Mouse (Mus musculus) intestine, embryonic 15.5 days (tissue): ENCODE measurements around the gene Ostf1. TPM values are rescaled to one million over a fixed set of nuclear protein-coding genes. Genes with fewer than 3 reads are reported as not detected.
A peak's percentile ranks its signal among the peaks of the same experiment; 100 is the strongest.

Experiments used
- ATAC-seq: fragments of 200-750 bp; cut with Nextera tagmentation; 2 replicates; pipeline ENCODE4 v1.8.0; 2017; ENCODE audit warnings: moderate TSS enrichment, moderate library complexity
- H3K27ac ChIP-seq: fragments of 300-500 bp; sonication (generic); 2 replicates; pipeline ENCODE4 v1.5.1; 2015; ENCODE audit warnings: mild to moderate bottlenecking, inconsistent platforms
- H3K27me3 ChIP-seq: fragments of 300-500 bp; sonication (generic); replicated peaks from 2 replicates; pipeline ENCODE4 v1.6.1; 2015; ENCODE audit warnings: inconsistent platforms
- H3K36me3 ChIP-seq: fragments of 300-500 bp; sonication (generic); 2 replicates; pipeline ENCODE4 v1.6.1; 2015; ENCODE audit warnings: inconsistent platforms
- H3K4me1 ChIP-seq: fragments of 300-500 bp; sonication (generic); replicated peaks from 2 replicates; pipeline ENCODE4 v1.6.1; 2015; ENCODE audit warnings: inconsistent platforms
- H3K4me2 ChIP-seq: fragments of 300-500 bp; sonication (generic); replicated peaks from 2 replicates; pipeline ENCODE4 v1.6.1; 2015; ENCODE audit warnings: mild to moderate bottlenecking, inconsistent platforms
- H3K4me3 ChIP-seq: fragments of 300-500 bp; sonication (generic); replicated peaks from 2 replicates; pipeline ENCODE4 v1.5.1; 2015; ENCODE audit warnings: inconsistent platforms
- H3K9ac ChIP-seq: fragments of 300-500 bp; sonication (generic); 2 replicates; pipeline ENCODE4 v1.6.1; 2015; ENCODE audit warnings: inconsistent platforms
- H3K9me3 ChIP-seq: fragments of 300-500 bp; sonication (generic); 2 replicates; pipeline ENCODE4 v1.6.1; 2016; ENCODE audit warnings: inconsistent platforms
- WGBS: fragments of 180-500 bp; shearing (Covaris S2); methylation state at CpG from one replicate; pipeline ENCODE4 v1.1.7; 2015; 5-methylcytosine and 5-hydroxymethylcytosine counted together
- polyA plus RNA-seq: library from polyadenylated mRNA; unstranded; fragments of >200 nt; fragmentation: Nextera tagmentation; extraction: Ambion mirVana; gene quantifications from 2 replicates; pipeline ENCODE4 v1.2.1, GENCODE M21; 2015

The Ostf1 gene
- polyA plus RNA-seq, 1 experiment from 2014 or later: 86.3 TPM

GRCm38 (mm10) chr19:18615680-18616240 lies 15.9 kb downstream of the Ostf1 start:
- no peak for ATAC-seq
- Histone ChIP-seq H3K36me3 (no peaks in the 10 kb centered on the region), H3K27ac (peak overlapping the region; percentile 42; the same call in 1 of the 2 replicates), H3K9ac (no peak overlapping the region), H3K27me3 (no peaks in the 10 kb centered on the region), H3K4me2 (no peak overlapping the region; the same call in 1 of the 2 replicates), H3K4me1 (0 out of 2 replicates have a peak, but pooled peaks cover 7% of the 10 kb centered on the region), H3K4me3 (no peak overlapping the region), H3K9me3 (no peaks in the 10 kb centered on the region)
- 62% methylated on average over 9 of the region's 9 CpGs for WGBS

- ATAC-seq: no peak
- Histone ChIP-seq H3K27me3 (no peaks in the 10 kb centered on the region), H3K9me3 (no peaks in the 10 kb centered on the region), H3K36me3 (no peaks in the 10 kb centered on the region), H3K4me3 (no peak overlapping the region), H3K9ac (no peak overlapping the region), H3K4me2 (no peak overlapping the region), H3K4me1 (0 out of 2 replicates have a peak, but pooled peaks cover 7% of the 10 kb centered on the region), H3K27ac (no peak overlapping the region)
- 90% methylated on average over 7 of the region's 7 CpGs for WGBS
Measured at GRCm38 (mm10) chr19:18614337-18614736, 17.3 kb downstream of the Ostf1 start.

- Histone ChIP-seq H3K9ac (no peak overlapping the region), H3K27me3 (no peaks in the 10 kb centered on the region), H3K4me2 (no peak overlapping the region), H3K9me3 (no peaks in the 10 kb centered on the region), H3K27ac (no peak overlapping the region), H3K4me1 (no peaks in the 10 kb centered on the region), H3K4me3 (no peak overlapping the region), H3K36me3 (no peaks in the 10 kb centered on the region)
- no peak for ATAC-seq
- 59% methylated on average over 6 of the region's 6 CpGs for WGBS
Measured at GRCm38 (mm10) chr19:18608975-18609374, 22.6 kb downstream of the Ostf1 start.

GRCm38 (mm10) chr19:18607907-18608306 lies 23.7 kb downstream of the Ostf1 start:
- Histone ChIP-seq H3K4me1 (no peaks in the 10 kb centered on the region), H3K36me3 (no peaks in the 10 kb centered on the region), H3K27ac (no peak overlapping the region), H3K4me3 (no peak overlapping the region), H3K9ac (no peak overlapping the region), H3K27me3 (no peaks in the 10 kb centered on the region), H3K4me2 (no peak overlapping the region), H3K9me3 (no peaks in the 10 kb centered on the region)
- WGBS: 60% methylated on average over 7 of the region's 7 CpGs
- ATAC-seq: no peak

GRCm38 (mm10) chr19:18603011-18603410 lies 28.6 kb downstream of the Ostf1 start:
- H3K4me1 ChIP-seq: no peaks in the 10 kb centered on the region
- no peak overlapping the region for H3K4me2 ChIP-seq
- no peak overlapping the region for H3K9ac ChIP-seq
- no peak overlapping the region for H3K27ac ChIP-seq
- H3K36me3 ChIP-seq: 0 out of 2 replicates have a peak, but pooled peaks cover 5% of the 10 kb centered on the region
- WGBS: 78% methylated on average over 6 of the region's 6 CpGs
- no peak overlapping the region for H3K4me3 ChIP-seq
- ATAC-seq: no peak
- H3K27me3 ChIP-seq: no peaks in the 10 kb centered on the region
- no peaks in the 10 kb centered on the region for H3K9me3 ChIP-seq

GRCm38 (mm10) chr19:18600611-18601010 lies 31.0 kb downstream of the Ostf1 start:
- Histone ChIP-seq H3K9me3 (no peaks in the 10 kb centered on the region), H3K36me3 (0 out of 2 replicates have a peak, but pooled peaks cover 5% of the 10 kb centered on the region), H3K4me1 (no peaks in the 10 kb centered on the region), H3K27ac (no peak overlapping the region), H3K27me3 (no peaks in the 10 kb centered on the region), H3K4me2 (no peak overlapping the region), H3K4me3 (no peak overlapping the region), H3K9ac (no peak overlapping the region)
- 94% methylated on average over 9 of the region's 9 CpGs for WGBS
- ATAC-seq: no peak

- H3K4me2 ChIP-seq: no peak overlapping the region
- no peak overlapping the region for H3K9ac ChIP-seq
- ATAC-seq: no peak
- no peaks in the 10 kb centered on the region for H3K27me3 ChIP-seq
- no peak overlapping the region for H3K27ac ChIP-seq
- 0 out of 2 replicates have a peak, but pooled peaks cover 5% of the 10 kb centered on the region for H3K36me3 ChIP-seq
- no peaks in the 10 kb centered on the region for H3K9me3 ChIP-seq
- H3K4me1 ChIP-seq: no peaks in the 10 kb centered on the region
- H3K4me3 ChIP-seq: no peak overlapping the region
- 92% methylated on average over 5 of the region's 5 CpGs for WGBS
Measured at GRCm38 (mm10) chr19:18599650-18600049, 32.0 kb downstream of the Ostf1 start.

GRCm38 (mm10) chr19:18599051-18599450 lies 32.6 kb downstream of the Ostf1 start:
- Histone ChIP-seq H3K4me3 (no peak overlapping the region), H3K27ac (no peak overlapping the region), H3K36me3 (0 out of 2 replicates have a peak, but pooled peaks cover 5% of the 10 kb centered on the region), H3K4me1 (no peaks in the 10 kb centered on the region), H3K27me3 (no peaks in the 10 kb centered on the region), H3K9me3 (no peaks in the 10 kb centered on the region), H3K9ac (no peak overlapping the region), H3K4me2 (no peak overlapping the region)
- 73% methylated on average over 8 of the region's 8 CpGs for WGBS
- no peak for ATAC-seq

GRCm38 (mm10) chr19:18598265-18598926 lies 33.2 kb downstream of the Ostf1 start:
- no peaks in the 10 kb centered on the region for H3K4me1 ChIP-seq
- H3K4me2 ChIP-seq: no peak overlapping the region
- no peaks in the 10 kb centered on the region for H3K27me3 ChIP-seq
- 89% methylated on average over 3 of the region's 3 CpGs for WGBS
- no peak overlapping the region for H3K9ac ChIP-seq
- H3K4me3 ChIP-seq: no peak overlapping the region
- no peak for ATAC-seq
- no peaks in the 10 kb centered on the region for H3K9me3 ChIP-seq
- no peak overlapping the region for H3K27ac ChIP-seq
- 0 out of 2 replicates have a peak, but pooled peaks cover 5% of the 10 kb centered on the region for H3K36me3 ChIP-seq

GRCm38 (mm10) chr19:18597772-18598171 lies 33.9 kb downstream of the Ostf1 start:
- no peak overlapping the region for H3K27ac ChIP-seq
- ATAC-seq: no peak
- no peak overlapping the region for H3K4me3 ChIP-seq
- H3K36me3 ChIP-seq: 0 out of 2 replicates have a peak, but pooled peaks cover 4% of the 10 kb centered on the region
- H3K9ac ChIP-seq: no peak overlapping the region
- no peak overlapping the region for H3K4me2 ChIP-seq
- H3K9me3 ChIP-seq: no peaks in the 10 kb centered on the region
- H3K27me3 ChIP-seq: no peaks in the 10 kb centered on the region
- WGBS: 76% methylated on average over 6 of the region's 6 CpGs
- H3K4me1 ChIP-seq: no peaks in the 10 kb centered on the region

- H3K4me2 ChIP-seq: no peak overlapping the region
- WGBS: 84% methylated on average over 5 of the region's 5 CpGs
- no peak overlapping the region for H3K9ac ChIP-seq
- no peaks in the 10 kb centered on the region for H3K4me1 ChIP-seq
- no peaks in the 10 kb centered on the region for H3K27me3 ChIP-seq
- no peak for ATAC-seq
- no peak overlapping the region for H3K4me3 ChIP-seq
- no peaks in the 10 kb centered on the region for H3K36me3 ChIP-seq
- no peak overlapping the region for H3K27ac ChIP-seq
- no peaks in the 10 kb centered on the region for H3K9me3 ChIP-seq
Measured at GRCm38 (mm10) chr19:18596876-18597275, 34.7 kb downstream of the Ostf1 start.

GRCm38 (mm10) chr19:18593722-18594121 lies 37.9 kb downstream of the Ostf1 start:
- H3K4me3 ChIP-seq: no peak overlapping the region
- 0 out of 2 replicates have a peak, but pooled peaks cover 2% of the 10 kb centered on the region for H3K36me3 ChIP-seq
- no peak overlapping the region for H3K27ac ChIP-seq
- 74% methylated on average over 10 of the region's 10 CpGs for WGBS
- no peaks in the 10 kb centered on the region for H3K27me3 ChIP-seq
- ATAC-seq: no peak
- H3K4me1 ChIP-seq: no peaks in the 10 kb centered on the region
- H3K4me2 ChIP-seq: no peak overlapping the region
- H3K9ac ChIP-seq: no peak overlapping the region
- H3K9me3 ChIP-seq: no peaks in the 10 kb centered on the region

GRCm38 (mm10) chr19:18592919-18593318 lies 38.7 kb downstream of the Ostf1 start:
- H3K27ac ChIP-seq: no peak overlapping the region
- no peak overlapping the region for H3K4me3 ChIP-seq
- WGBS: 71% methylated on average over 6 of the region's 6 CpGs
- H3K36me3 ChIP-seq: 0 out of 2 replicates have a peak, but pooled peaks cover 2% of the 10 kb centered on the region
- H3K9me3 ChIP-seq: no peaks in the 10 kb centered on the region
- H3K4me2 ChIP-seq: no peak overlapping the region
- H3K4me1 ChIP-seq: no peaks in the 10 kb centered on the region
- H3K27me3 ChIP-seq: no peaks in the 10 kb centered on the region
- no peak for ATAC-seq
- no peak overlapping the region for H3K9ac ChIP-seq
